Mouse (Mus musculus): ENCODE data around the gene Lrrk1. TPM values are rescaled to one million over a fixed set of nuclear protein-coding genes. Genes with fewer than 3 reads are reported as not detected.

Lrrk1 gene
- total RNA-seq, 2 experiments from 2014 or later: 1.7 to 6.6 TPM

GRCm38 (mm10) chr7:66179120-66179581, 209.0 kb downstream of the Lrrk1 start:
- ATAC-seq (replicated peaks; ENCODE audit: low FRiP score, poor library complexity, severe bottlenecking): no peak

GRCm38 (mm10) chr7:66178101-66178500, 210.0 kb downstream of the Lrrk1 start:
- no peak for ATAC-seq (replicated peaks; ENCODE audit: low FRiP score, poor library complexity, severe bottlenecking)

- no peak for ATAC-seq (replicated peaks; ENCODE audit: low FRiP score, poor library complexity, severe bottlenecking)
Observed at GRCm38 (mm10) chr7:66176929-66177328, 211.2 kb downstream of the Lrrk1 start.

Other genes with a start within 250 kb of the Lrrk1 start
- not detected in 2 replicates for gene Gm10974, start 22.4 kb downstream of the Lrrk1 start, total RNA-seq (2015; ENCODE audit: low replicate concordance)
- not detected in 2 replicates for gene Gm10974, start 22.4 kb downstream of the Lrrk1 start, total RNA-seq (2017; ENCODE audit: low replicate concordance)
- not detected in 2 replicates for gene Aldh1a3, start 39.2 kb upstream of the Lrrk1 start, total RNA-seq (2015; ENCODE audit: low replicate concordance)
- not detected in 2 replicates for gene Aldh1a3, start 39.2 kb upstream of the Lrrk1 start, total RNA-seq (2017; ENCODE audit: low replicate concordance)